Mouse (Mus musculus): ENCODE results near the gene 9330161L09Rik. TPM values are rescaled to one million over a fixed set of nuclear protein-coding genes. Genes with fewer than 3 reads are reported as not detected.

9330161L09Rik gene
- total RNA-seq, 1 experiment, result 2.1 TPM

GRCm38 (mm10) chr12:103388505-103389347, 18.9 kb downstream of the 9330161L09Rik start, which contains the start of gene Otub2:
TSS of gene Otub2 (plus strand) at chr12:103388682.
- TF ChIP-seq CHD2 (IDR thresholded peaks at IDR 0.05; ENCODE audit: low read depth, low read length) (peak; percentile 78), HCFC1 (IDR thresholded peaks at IDR 0.05; ENCODE audit: borderline replicate concordance, insufficient read depth, low read length) (no peak)
- Histone ChIP-seq H3K9ac (ENCODE audit: insufficient read depth, low read depth, low read length, poor library complexity, severe bottlenecking) (peak within 1 kb of the TSS; percentile 62), H3K36me3 (ENCODE audit: control insufficient read depth, insufficient read depth, low read length, poor library complexity, severe bottlenecking) (no peaks in the 10 kb centered on the region), H3K27ac (ENCODE audit: insufficient read depth, low read depth, low read length, poor library complexity, severe bottlenecking) (no peak within 1 kb of the TSS), H3K9me3 (ENCODE audit: control insufficient read depth, insufficient read depth, low read depth, low read length) (no peaks in the 10 kb centered on the region), H3K4me1 (ENCODE audit: control insufficient read depth in 2 of 2, insufficient read depth in 2 of 2, low read length in 2 of 2, poor library complexity in 1 of 2) (no peaks in the 10 kb centered on the region; a peak in 1 of 4 replicates), H3K4me3 (ENCODE audit: insufficient read depth in 1 of 2, low read depth in 1 of 2, low read length in 2 of 2, poor library complexity in 1 of 2, severe bottlenecking in 1 of 2) (peak within 1 kb of the TSS; percentile 69 to 80)
- in situ Hi-C loops (cut with MboI; ENCODE audit: low sequenced_read_pairs in 2 of 2, unreplicated experiment in 2 of 2), result no loop called here
- peak; percentile 90 for DNase-seq (ENCODE audit: low read depth, low spot score)

GRCm38 (mm10) chr12:103380226-103380625, 27.4 kb downstream of the 9330161L09Rik start:
- DNase-seq (ENCODE audit: low read depth, low spot score), result no peak
- no peak overlapping the region for H3K9ac ChIP-seq (ENCODE audit: insufficient read depth, low read depth, low read length, poor library complexity, severe bottlenecking)
- no peaks in the 10 kb centered on the region for H3K9me3 ChIP-seq (ENCODE audit: control insufficient read depth, insufficient read depth, low read depth, low read length)
- no peak overlapping the region for H3K4me3 ChIP-seq (ENCODE audit: insufficient read depth in 1 of 2, low read depth in 1 of 2, low read length in 2 of 2, poor library complexity in 1 of 2, severe bottlenecking in 1 of 2)
- TF ChIP-seq CHD2 (IDR thresholded peaks at IDR 0.05; ENCODE audit: low read depth, low read length), result no peak
- no peak for TF ChIP-seq ZC3H11A (IDR thresholded peaks at IDR 0.05; ENCODE audit: borderline replicate concordance, low read depth, low read length)
- TF ChIP-seq MAFK (IDR thresholded peaks at IDR 0.05; ENCODE audit: insufficient read depth, low read depth, low read length), result no peak
- no peak for TF ChIP-seq HCFC1 (IDR thresholded peaks at IDR 0.05; ENCODE audit: borderline replicate concordance, insufficient read depth, low read length)
- no peak for TF ChIP-seq ZNF384 (IDR thresholded peaks at IDR 0.05; ENCODE audit: low read depth, low read length)
- in situ Hi-C loops (cut with MboI; ENCODE audit: low sequenced_read_pairs in 2 of 2, unreplicated experiment in 2 of 2), result no loop called here
- H3K36me3 ChIP-seq (ENCODE audit: control insufficient read depth, insufficient read depth, low read length, poor library complexity, severe bottlenecking), result no peaks in the 10 kb centered on the region
- no peak overlapping the region for H3K27ac ChIP-seq (ENCODE audit: insufficient read depth, low read depth, low read length, poor library complexity, severe bottlenecking)
- no peaks in the 10 kb centered on the region for H3K4me1 ChIP-seq (ENCODE audit: control insufficient read depth in 2 of 2, insufficient read depth in 2 of 2, low read length in 2 of 2, poor library complexity in 1 of 2)

- no peak overlapping the region for H3K4me3 ChIP-seq (ENCODE audit: insufficient read depth in 1 of 2, low read depth in 1 of 2, low read length in 2 of 2, poor library complexity in 1 of 2, severe bottlenecking in 1 of 2)
- in situ Hi-C loops (cut with MboI; ENCODE audit: low sequenced_read_pairs in 2 of 2, unreplicated experiment in 2 of 2), result no loop called here
- H3K9ac ChIP-seq (ENCODE audit: insufficient read depth, low read depth, low read length, poor library complexity, severe bottlenecking), result no peak overlapping the region
- TF ChIP-seq MAFK (IDR thresholded peaks at IDR 0.05; ENCODE audit: insufficient read depth, low read depth, low read length) (no peak), HCFC1 (IDR thresholded peaks at IDR 0.05; ENCODE audit: borderline replicate concordance, insufficient read depth, low read length) (no peak), ZNF384 (IDR thresholded peaks at IDR 0.05; ENCODE audit: low read depth, low read length) (no peak), CHD2 (IDR thresholded peaks at IDR 0.05; ENCODE audit: low read depth, low read length) (no peak), ZC3H11A (IDR thresholded peaks at IDR 0.05; ENCODE audit: borderline replicate concordance, low read depth, low read length) (no peak)
- H3K9me3 ChIP-seq (ENCODE audit: control insufficient read depth, insufficient read depth, low read depth, low read length), result no peaks in the 10 kb centered on the region
- no peaks in the 10 kb centered on the region for H3K36me3 ChIP-seq (ENCODE audit: control insufficient read depth, insufficient read depth, low read length, poor library complexity, severe bottlenecking)
- H3K4me1 ChIP-seq (ENCODE audit: control insufficient read depth in 2 of 2, insufficient read depth in 2 of 2, low read length in 2 of 2, poor library complexity in 1 of 2), result no peaks in the 10 kb centered on the region
- no peak for DNase-seq (ENCODE audit: low read depth, low spot score)
- H3K27ac ChIP-seq (ENCODE audit: insufficient read depth, low read depth, low read length, poor library complexity, severe bottlenecking), result no peak overlapping the region
Measured at GRCm38 (mm10) chr12:103376774-103377173, 30.8 kb downstream of the 9330161L09Rik start.

- Histone ChIP-seq H3K9ac (ENCODE audit: insufficient read depth, low read depth, low read length, poor library complexity, severe bottlenecking) (no peak overlapping the region), H3K9me3 (ENCODE audit: control insufficient read depth, insufficient read depth, low read depth, low read length) (no peaks in the 10 kb centered on the region), H3K36me3 (ENCODE audit: control insufficient read depth, insufficient read depth, low read length, poor library complexity, severe bottlenecking) (no peaks in the 10 kb centered on the region), H3K4me3 (ENCODE audit: insufficient read depth in 1 of 2, low read depth in 1 of 2, low read length in 2 of 2, poor library complexity in 1 of 2, severe bottlenecking in 1 of 2) (no peak overlapping the region), H3K27ac (ENCODE audit: insufficient read depth, low read depth, low read length, poor library complexity, severe bottlenecking) (no peak overlapping the region), H3K4me1 (ENCODE audit: control insufficient read depth in 2 of 2, insufficient read depth in 2 of 2, low read length in 2 of 2, poor library complexity in 1 of 2) (no peaks in the 10 kb centered on the region)
- no peak for TF ChIP-seq CHD2 (IDR thresholded peaks at IDR 0.05; ENCODE audit: low read depth, low read length)
- no peak for TF ChIP-seq ZC3H11A (IDR thresholded peaks at IDR 0.05; ENCODE audit: borderline replicate concordance, low read depth, low read length)
- no peak for TF ChIP-seq MAFK (IDR thresholded peaks at IDR 0.05; ENCODE audit: insufficient read depth, low read depth, low read length)
- TF ChIP-seq HCFC1 (IDR thresholded peaks at IDR 0.05; ENCODE audit: borderline replicate concordance, insufficient read depth, low read length), result no peak
- TF ChIP-seq ZNF384 (IDR thresholded peaks at IDR 0.05; ENCODE audit: low read depth, low read length), result no peak
- DNase-seq (ENCODE audit: low read depth, low spot score), result no peak
- in situ Hi-C loops (cut with MboI; ENCODE audit: low sequenced_read_pairs in 2 of 2, unreplicated experiment in 2 of 2), result no loop called here
Measured at GRCm38 (mm10) chr12:103376124-103376523, 31.5 kb downstream of the 9330161L09Rik start.
